Mouse (Mus musculus): ENCODE measurements around the gene Pik3c2b.

DNA sequence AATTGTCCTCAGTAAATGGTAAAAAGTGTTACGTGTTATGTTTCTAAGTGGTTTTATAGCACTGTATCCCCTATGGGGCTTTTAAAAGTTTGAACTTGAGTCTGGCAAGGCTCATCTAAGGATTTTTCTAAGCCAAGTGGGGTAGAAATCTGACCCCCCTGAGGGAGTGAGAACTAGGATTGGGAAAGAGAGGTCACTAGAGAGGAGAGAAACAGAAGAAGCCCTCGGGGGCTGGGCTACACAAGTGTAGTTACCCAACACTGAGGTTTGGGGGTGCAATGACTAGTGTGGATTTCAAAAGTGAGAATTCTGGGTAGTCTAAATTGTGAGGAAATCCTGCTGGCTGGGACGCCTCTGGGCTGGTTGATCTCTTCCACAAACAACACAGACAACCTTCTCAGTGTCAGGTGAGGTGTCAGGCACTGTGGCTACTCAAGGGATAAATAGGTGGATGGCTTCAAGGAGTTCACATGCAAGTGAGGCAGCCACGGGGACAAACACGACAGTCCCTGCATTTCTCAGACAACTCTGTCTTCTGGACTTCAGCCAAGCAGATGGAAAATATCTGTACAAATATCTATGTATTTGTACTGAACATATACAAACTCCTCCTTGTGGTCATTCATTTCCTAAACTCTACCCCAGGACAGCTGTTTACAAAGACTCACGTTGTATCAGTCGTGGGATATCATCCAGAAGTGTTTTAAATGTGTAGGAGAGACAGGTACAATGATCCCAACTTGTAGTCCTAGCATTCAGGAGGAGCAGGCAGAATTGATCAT lies 74.7 kb downstream of the Pik3c2b start:
- TF ChIP-seq CTCF (IDR thresholded peaks at IDR 0.05; ENCODE audit: control insufficient read depth, insufficient read depth, insufficient read length): no peak
- no peak for TF ChIP-seq USF1 (IDR thresholded peaks at IDR 0.05; ENCODE audit: low read depth)
- TF ChIP-seq MAX (IDR thresholded peaks at IDR 0.05): no peak

Data from C2C12 (cell line).